Mouse (Mus musculus) lung, embryonic 16.5 days (tissue): ENCODE measurements at regions not wholly inside any gene's neighbourhood (a gene's known extent, or its start where the extent isn't known, plus 50 kb on each side); places are given as distances from the start of the nearest gene placed in this dataset.
A peak's percentile ranks its signal among the peaks of the same experiment; 100 is the strongest.

ENCODE experiments used
- ATAC-seq: fragments of 200-750 bp; cut with Nextera tagmentation; 2 replicates; pipeline ENCODE4 v1.8.0; 2017; ENCODE audit warnings: low read depth, mild to moderate bottlenecking, moderate library complexity
- H3K27ac ChIP-seq: fragments of 300-500 bp; sonication (generic); 2 replicates; pipeline ENCODE4 v1.5.1; 2014; ENCODE audit warnings: mild to moderate bottlenecking, control low read depth, low read length
- H3K27me3 ChIP-seq: fragments of 300-500 bp; sonication (generic); 2 replicates; pipeline ENCODE4 v1.6.1; 2014; ENCODE audit warnings: low read depth, low read length, mixed read lengths; ENCODE audit not compliant: control insufficient read depth, insufficient read depth
- H3K36me3 ChIP-seq: fragments of 300-500 bp; sonication (generic); 2 replicates; pipeline ENCODE4 v1.6.1; 2014; ENCODE audit warnings: low read length; ENCODE audit not compliant: control insufficient read depth, insufficient read depth
- H3K4me1 ChIP-seq: fragments of 300-500 bp; sonication (generic); replicated peaks from 2 replicates; pipeline ENCODE4 v1.6.1; 2014; ENCODE audit warnings: low read length, mixed read lengths; ENCODE audit not compliant: control insufficient read depth, insufficient read depth
- H3K4me2 ChIP-seq: fragments of 300-500 bp; sonication (generic); 2 replicates; pipeline ENCODE4 v1.6.1; 2014; ENCODE audit warnings: low read depth, low read length, control low read depth
- H3K4me3 ChIP-seq: fragments of 300-500 bp; sonication (generic); 2 replicates; pipeline ENCODE4 v1.5.1; 2014; ENCODE audit warnings: mild to moderate bottlenecking, low read length, control low read depth
- H3K9ac ChIP-seq: fragments of 300-500 bp; sonication (generic); 2 replicates; pipeline ENCODE4 v1.6.1; 2014; ENCODE audit warnings: low read length, control low read depth
- H3K9me3 ChIP-seq: fragments of 300-500 bp; sonication (generic); 2 replicates; pipeline ENCODE4 v1.6.1; 2016; ENCODE audit warnings: low read length; ENCODE audit not compliant: control insufficient read depth
- WGBS: fragments of 180-500 bp; shearing (Covaris S2); extraction: QIAGEN DNeasy Blood & Tissue Kit; methylation state at CpG from one replicate; pipeline ENCODE4 v1.1.7; 2014; 5-methylcytosine and 5-hydroxymethylcytosine counted together

DNA sequence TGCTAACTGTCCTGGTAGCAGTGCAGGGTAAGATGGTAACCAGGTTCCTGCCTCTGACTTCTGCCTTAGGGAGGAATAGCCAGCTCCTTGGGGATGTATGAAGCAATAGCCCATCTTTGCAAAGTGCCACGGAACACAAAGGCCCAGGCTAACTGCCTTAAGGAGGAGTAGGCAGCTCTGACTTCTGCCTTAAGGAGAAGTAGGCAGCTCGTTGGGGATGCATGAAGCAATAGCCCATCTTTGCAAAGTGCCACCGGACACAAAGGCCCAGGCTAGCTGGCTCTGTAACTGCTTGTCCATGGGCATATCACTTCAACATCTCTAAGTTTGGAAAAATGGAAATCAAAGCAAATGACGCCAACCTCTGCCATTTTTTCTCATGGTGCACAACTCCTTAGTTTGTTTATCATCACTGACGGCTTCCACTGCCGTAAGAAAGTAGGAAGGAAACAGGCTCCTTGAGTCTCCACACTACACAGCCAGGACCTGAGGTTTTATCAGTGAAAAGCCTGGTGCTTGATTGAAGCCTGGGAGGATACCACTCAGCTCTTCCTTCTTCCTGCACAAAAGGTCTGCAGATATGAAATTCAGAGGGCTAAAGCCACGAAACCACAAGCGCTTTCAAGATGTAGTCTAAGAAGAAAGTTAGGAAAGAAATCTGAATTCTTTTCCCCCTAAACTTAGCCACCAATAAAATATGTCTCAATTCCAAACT, 74.4 kb upstream of the Lpp start:
- Histone ChIP-seq H3K4me3 (no peak overlapping the region), H3K4me1 (no peaks in the 10 kb centered on the region), H3K4me2 (no peak overlapping the region), H3K9me3 (no peaks in the 10 kb centered on the region), H3K9ac (no peak overlapping the region), H3K27me3 (no peaks in the 10 kb centered on the region), H3K27ac (no peak overlapping the region), H3K36me3 (no peaks in the 10 kb centered on the region)
- 69% methylated on average over 8 of the region's 8 CpGs for WGBS
- ATAC-seq, result no peak

DNA sequence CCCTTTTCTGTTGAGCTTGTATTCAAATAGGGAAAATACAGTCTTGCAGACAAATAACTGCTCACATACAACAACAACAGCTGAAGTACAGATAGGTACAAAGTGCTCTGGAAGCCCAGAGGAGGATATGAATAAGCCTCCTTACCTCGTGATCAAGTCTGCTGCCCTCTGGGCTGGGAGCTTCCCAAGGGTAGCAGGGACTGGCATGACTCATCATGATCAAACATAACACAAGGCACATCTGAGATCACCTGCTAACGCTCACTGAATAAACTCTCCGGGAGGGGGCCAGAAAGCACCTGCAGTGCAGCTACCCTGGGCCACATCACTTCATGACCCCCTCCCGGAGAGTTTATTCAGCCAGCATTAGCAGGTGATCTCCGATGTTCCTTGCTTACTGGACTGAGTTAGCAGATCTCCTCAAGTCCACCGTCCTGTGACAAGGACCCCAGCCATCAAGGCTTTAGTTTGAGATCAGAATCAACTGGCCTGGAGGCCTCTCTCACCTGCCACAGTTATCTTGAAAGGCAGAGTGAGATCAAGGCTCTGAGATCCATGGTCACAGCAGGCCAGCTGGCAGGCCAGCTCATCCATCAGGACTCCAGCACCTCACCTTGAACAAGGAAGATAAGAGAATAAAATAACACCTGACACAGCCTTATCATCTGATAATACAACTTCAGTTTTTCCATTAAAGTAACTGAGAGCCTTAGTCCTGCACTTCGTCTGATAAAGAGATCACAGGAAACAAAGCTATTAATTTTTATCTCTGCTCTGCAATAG, 79.6 kb upstream of the Lpp start:
- Histone ChIP-seq H3K27me3 (no peaks in the 10 kb centered on the region), H3K27ac (no peak overlapping the region), H3K4me2 (no peak overlapping the region), H3K36me3 (no peaks in the 10 kb centered on the region), H3K9ac (no peak overlapping the region), H3K4me1 (no peaks in the 10 kb centered on the region), H3K4me3 (no peak overlapping the region), H3K9me3 (no peaks in the 10 kb centered on the region)
- WGBS, result 44% methylated on average over 7 of the region's 7 CpGs
- no peak for ATAC-seq

DNA sequence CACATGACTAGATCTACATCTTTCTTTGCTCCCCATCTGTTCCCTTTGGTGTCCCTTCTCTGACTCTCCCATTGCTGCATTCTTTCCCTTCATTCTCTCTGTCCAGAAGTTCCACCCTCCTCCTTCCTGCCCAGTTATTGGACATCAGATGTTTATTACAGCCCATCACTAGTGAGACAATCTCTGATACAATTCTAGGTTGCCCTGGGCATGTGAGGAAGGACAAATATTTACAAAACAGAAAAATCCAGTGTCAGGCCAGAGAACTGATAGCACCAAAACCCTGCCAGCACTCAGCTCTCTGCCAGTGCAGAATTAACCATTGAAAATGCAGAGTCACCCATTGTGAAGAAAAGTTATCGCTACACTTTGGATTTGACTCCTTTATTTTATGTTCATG, 87.9 kb upstream of the Lpp start:
- no peak overlapping the region for H3K4me2 ChIP-seq
- H3K27ac ChIP-seq, result no peak overlapping the region
- no peaks in the 10 kb centered on the region for H3K4me1 ChIP-seq
- no peaks in the 10 kb centered on the region for H3K9me3 ChIP-seq
- no peak for ATAC-seq
- H3K4me3 ChIP-seq, result no peak overlapping the region
- WGBS, result 98% methylated on average over 1 of the region's 1 CpGs
- H3K27me3 ChIP-seq, result no peaks in the 10 kb centered on the region
- no peak overlapping the region for H3K9ac ChIP-seq
- no peaks in the 10 kb centered on the region for H3K36me3 ChIP-seq

DNA sequence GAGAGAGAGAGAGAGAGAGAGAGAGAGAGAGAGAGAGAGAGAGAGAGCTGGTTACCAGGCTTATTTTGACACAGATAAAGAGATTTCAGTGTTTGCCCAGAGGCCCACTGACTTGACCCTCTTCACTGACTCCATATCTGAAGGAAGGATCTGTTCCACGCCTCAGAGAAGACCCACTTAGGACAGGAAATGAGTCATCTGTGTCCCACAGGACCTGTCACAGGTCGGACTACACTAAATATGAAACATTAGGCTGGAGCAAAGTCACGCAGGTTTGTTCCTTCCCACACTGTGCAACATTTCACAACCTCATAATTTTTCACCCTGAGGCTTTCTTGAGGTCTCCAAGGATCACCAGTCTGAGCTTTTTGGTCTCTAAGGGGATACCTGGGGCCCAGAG, 96.5 kb upstream of the Lpp start:
- 29% methylated on average over 3 of the region's 3 CpGs for WGBS

DNA sequence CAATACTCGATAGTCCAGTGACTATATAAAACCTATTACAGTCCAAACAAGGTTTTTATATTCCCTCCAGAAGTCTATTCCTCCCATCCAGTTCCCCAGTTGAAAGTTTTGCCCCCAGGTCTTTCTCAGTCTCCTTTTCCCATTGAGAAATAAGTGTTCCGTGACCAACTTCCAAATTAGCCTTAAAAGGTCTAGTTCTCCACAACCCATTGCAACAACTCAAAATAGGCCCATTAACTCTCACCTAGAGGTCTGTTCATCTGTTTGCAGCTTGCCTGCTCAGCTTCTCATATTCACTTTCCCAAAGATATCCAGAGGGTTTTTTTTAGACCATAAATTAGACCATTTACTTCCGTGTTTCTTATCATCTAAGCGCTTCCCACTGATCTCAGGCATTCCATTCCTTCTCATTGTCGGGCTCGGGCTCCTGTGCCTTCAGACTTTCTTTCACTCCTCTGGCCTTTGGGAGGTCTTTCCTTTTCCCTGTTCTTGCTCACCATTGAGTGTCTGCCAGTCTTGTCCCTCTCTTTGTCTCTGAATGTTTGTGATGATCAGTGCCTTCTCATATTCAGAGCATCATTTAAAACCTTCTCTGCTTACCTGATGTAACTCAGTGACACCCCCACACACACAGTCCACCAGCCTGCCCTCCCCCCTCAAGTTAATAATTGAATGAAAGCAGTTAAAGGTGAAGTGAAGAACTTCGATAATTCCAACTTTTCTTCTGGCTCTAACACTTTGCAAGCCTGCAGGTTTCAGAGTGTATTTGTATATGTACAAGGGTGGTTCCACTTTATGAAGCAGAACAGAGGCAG, 97.5 kb upstream of the Lpp start:
- H3K27ac ChIP-seq, result no peak overlapping the region
- H3K9me3 ChIP-seq, result no peaks in the 10 kb centered on the region
- no peaks in the 10 kb centered on the region for H3K27me3 ChIP-seq
- H3K4me3 ChIP-seq, result no peak overlapping the region
- H3K4me1 ChIP-seq, result no peaks in the 10 kb centered on the region
- no peaks in the 10 kb centered on the region for H3K36me3 ChIP-seq
- no peak overlapping the region for H3K9ac ChIP-seq
- no peak overlapping the region for H3K4me2 ChIP-seq
- no peak for ATAC-seq
- WGBS, result 43% methylated on average over 7 of the region's 7 CpGs

More for the DNA sequence above, 96.5 kb upstream of the Lpp start:
- Histone ChIP-seq H3K4me3 (no peak overlapping the region), H3K27ac (no peak overlapping the region), H3K4me2 (no peak overlapping the region), H3K9me3 (no peaks in the 10 kb centered on the region), H3K4me1 (no peaks in the 10 kb centered on the region), H3K27me3 (no peaks in the 10 kb centered on the region), H3K36me3 (no peaks in the 10 kb centered on the region), H3K9ac (no peak overlapping the region)
- ATAC-seq, result no peak

DNA sequence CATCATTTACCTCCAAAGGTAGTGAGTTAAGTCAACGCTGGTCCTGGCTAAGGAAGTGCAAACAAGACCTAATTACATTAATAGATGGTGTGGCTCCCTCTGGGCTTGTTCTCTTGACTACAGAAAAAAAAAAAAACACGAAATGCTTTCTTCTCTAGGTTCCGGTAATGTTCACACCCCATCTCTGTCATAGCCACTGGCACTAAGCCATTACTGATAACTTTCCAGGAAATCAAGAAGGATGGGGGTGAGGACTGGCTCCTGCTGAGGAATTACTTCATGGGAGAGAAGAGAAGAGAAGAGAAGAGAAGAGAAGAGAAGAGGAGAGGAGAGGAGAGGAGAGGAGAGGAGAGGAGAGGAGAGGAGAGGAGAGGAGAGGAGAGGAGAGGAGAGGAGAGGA, 109.1 kb upstream of the Lpp start:
- Histone ChIP-seq H3K4me1 (peaks cover 7% of the 10 kb centered on the region; the same call in 1 of the 2 replicates), H3K36me3 (no peaks in the 10 kb centered on the region), H3K4me3 (no peak overlapping the region), H3K9ac (no peak overlapping the region), H3K4me2 (no peak overlapping the region), H3K27ac (no peak overlapping the region), H3K9me3 (no peaks in the 10 kb centered on the region), H3K27me3 (no peaks in the 10 kb centered on the region)
- ATAC-seq, result no peak
- WGBS, result 22% methylated on average over 3 of the region's 3 CpGs

DNA sequence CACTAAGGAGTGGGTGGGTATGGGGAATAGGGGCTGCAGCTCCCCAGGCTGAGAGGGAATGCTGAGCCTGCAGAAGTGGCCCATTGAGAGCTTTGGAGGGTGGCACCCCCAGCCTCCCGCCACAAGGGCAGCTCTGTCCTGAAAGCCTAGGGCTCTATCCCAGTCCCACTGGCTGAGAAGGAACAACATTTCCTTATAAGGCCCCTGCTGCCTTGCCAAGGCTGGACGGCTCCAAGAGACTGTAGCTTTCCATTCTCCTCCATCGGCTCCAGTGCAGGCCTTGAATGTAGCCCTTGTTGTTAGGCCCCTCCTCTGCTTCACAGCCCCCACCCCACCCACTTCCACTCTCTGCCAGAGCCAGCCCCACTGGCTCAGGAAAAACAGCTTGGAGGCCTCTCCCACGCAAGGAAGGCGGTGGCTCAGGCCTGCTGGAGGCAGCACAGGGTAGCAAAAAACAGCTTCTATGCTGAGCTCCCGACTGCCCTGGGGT, 111.1 kb upstream of the Lpp start:
- Histone ChIP-seq H3K4me3 (no peak overlapping the region), H3K9ac (no peak overlapping the region)

DNA sequence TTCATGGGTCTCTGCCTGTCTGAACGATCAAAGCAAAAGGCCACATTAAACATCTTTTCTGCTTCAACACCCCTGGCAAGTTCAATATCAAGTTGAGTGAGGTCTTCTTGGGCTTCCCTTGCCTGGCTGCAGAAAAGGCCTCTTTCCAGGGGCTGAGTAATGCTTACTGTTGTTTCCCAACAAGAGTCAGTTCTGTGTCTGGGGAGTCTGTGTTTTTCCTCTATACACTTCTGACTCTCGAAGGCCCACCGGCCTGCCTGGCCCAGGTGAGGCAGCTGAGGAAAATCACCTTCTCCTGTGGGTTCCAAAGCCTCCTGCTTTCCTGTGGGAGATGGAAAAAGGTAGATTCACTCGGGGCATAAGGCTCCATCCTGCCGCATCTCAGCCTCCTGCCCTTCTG, 111.7 kb upstream of the Lpp start:
- no peaks in the 10 kb centered on the region for H3K36me3 ChIP-seq
- no peaks in the 10 kb centered on the region for H3K9me3 ChIP-seq
- no peak overlapping the region for H3K4me3 ChIP-seq
- ATAC-seq, result no peak; the same call in 1 of the 2 replicates
- H3K27ac ChIP-seq, result peak overlapping the region; percentile 59
- H3K4me1 ChIP-seq, result peaks cover 7% of the 10 kb centered on the region; the same call in 1 of the 2 replicates
- no peak overlapping the region for H3K9ac ChIP-seq
- WGBS, result 71% methylated on average over 5 of the region's 5 CpGs
- H3K27me3 ChIP-seq, result no peaks in the 10 kb centered on the region
- H3K4me2 ChIP-seq, result no peak overlapping the region

More for the DNA sequence above, 111.1 kb upstream of the Lpp start:
- H3K27me3 ChIP-seq, result no peaks in the 10 kb centered on the region
- WGBS, result 7% methylated on average over 6 of the region's 6 CpGs
- no peaks in the 10 kb centered on the region for H3K9me3 ChIP-seq
- peak overlapping the region; percentile 59 for H3K27ac ChIP-seq
- H3K4me1 ChIP-seq, result peaks cover 7% of the 10 kb centered on the region; the same call in 1 of the 2 replicates
- peak; percentile 99 for ATAC-seq
- H3K4me2 ChIP-seq, result no peak overlapping the region
- no peaks in the 10 kb centered on the region for H3K36me3 ChIP-seq

DNA sequence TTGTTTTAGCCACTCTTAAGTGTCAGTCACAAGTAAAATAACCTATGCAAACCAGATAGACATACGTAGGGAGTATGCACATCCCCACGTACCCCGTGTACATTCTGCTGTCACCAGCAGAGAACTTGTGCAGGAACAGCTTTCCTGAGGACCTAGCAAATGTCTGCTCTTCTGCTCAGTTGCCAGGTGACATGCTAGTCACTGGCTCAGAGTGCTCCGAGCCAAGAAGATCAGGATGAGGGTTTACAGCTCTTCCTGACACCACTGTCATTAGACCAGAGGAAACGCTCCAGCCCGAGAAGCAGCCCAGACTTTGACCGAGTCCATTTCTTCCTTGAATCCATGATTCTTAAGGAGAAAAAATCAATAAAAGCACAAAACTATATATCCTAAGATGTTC, 115.5 kb upstream of the Lpp start:
- Histone ChIP-seq H3K36me3 (no peaks in the 10 kb centered on the region), H3K4me1 (peaks cover 7% of the 10 kb centered on the region; the same call in 1 of the 2 replicates), H3K9me3 (no peaks in the 10 kb centered on the region), H3K27me3 (no peaks in the 10 kb centered on the region), H3K27ac (no peak overlapping the region), H3K9ac (no peak overlapping the region), H3K4me3 (no peak overlapping the region), H3K4me2 (no peak overlapping the region)
- no peak for ATAC-seq
- WGBS, result 84% methylated on average over 7 of the region's 7 CpGs
